Mouse (Mus musculus): ENCODE data around the gene Eml3.

- no peak for TF ChIP-seq CTCF (IDR thresholded peaks at IDR 0.05; ENCODE audit: borderline replicate concordance, insufficient read depth, low read depth, low read length)
- peak; percentile 30; the same call in 1 of the 2 replicates for TF ChIP-seq POLR2A (IDR thresholded peaks at IDR 0.05; ENCODE audit: borderline replicate concordance, insufficient read depth, low read length)
Observed at GRCm38 (mm10) chr19:8966590-8967372, 37.4 kb downstream of the Eml3 start, which contains the start of gene Eef1g.

Measured in cerebellum, adult 2 months (tissue).